Mouse (Mus musculus) T-cell, adult 2 months (primary cell): Measurements from ENCODE around the gene Gast.
"Not testable (repeated sequence)": the region's sequence is repeated elsewhere in the genome, so short reads cannot be mapped to it uniquely, and the experiment has no call there.

Source experiments
- DNase-seq: peaks from one replicate; pipeline ENCODE4 v3.0.0; 2022; ENCODE audit warnings: low spot score

The Gast gene

DNA sequence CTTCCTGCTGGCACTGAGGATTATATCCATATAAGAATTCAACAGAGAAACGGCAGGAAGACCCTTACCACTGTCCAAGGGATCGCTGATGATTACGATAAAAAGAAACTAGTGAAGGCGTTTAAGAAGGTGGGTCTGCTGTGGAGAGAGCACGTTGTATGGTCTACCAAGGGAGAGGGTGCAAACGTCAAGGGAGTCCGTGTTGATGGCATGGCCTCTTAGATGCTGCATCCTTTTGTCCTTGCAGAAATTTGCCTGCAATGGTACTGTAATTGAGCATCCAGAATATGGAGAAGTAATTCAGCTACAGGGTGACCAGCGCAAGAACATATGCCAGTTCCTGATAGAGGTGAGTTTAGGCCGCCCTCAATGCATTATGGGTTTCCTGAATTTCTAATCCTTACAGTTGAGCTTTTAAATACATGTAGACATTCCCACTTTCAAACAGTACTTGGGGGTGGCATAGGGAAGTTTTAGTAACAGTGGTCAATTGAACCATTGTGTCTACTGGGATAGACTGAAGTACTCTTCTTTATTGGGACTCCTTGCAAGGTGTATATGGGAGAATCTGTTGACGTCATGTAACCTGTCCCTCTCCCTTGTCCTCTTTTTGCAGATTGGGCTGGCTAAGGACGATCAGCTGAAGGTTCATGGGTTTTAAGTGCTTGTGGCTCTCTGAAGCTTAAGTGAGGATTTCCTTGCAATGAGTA is 13.4 kb upstream of the Gast start:
- not testable (repeated sequence) for DNase-seq

DNA sequence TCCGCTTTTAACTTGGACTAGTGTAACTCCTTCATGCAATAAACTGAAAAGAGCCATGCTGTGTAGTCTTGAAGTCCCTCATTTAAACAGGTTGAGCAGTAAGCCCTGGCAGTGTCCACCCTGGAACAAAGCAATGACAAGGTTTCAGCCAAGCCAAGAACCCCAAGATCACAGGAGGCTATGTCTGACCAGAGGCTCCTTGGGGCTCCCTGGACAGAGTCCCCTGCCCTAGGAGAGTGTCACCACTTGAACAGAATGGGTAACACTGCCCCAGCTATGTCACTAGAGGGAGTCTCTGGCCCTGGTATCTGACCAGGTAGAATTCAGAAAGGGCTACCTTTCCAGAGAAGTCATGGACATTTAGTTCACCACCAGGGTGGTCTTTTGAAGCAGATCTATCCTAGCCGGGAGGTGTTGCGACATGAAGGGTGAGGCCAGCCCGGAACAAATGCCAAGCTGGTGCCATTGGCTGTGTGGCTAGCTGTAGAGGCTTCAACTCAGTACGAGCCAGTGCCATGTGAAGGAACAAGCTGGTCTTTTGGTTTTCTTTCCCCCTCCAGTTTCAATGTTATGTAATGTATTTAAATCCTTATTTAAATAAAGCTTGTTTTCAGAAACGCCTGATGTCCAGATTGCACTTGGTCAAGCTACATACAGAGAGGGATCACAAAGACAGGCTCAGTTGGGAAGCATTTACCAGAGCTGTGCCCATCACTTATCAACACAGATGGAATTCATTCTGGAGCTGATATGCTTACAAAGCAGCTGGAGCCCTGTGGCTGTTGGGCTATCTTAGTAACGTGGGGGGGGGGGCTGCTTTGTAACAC is 12.5 kb upstream of the Gast start:
- DNase-seq, result peak; percentile 10

DNA sequence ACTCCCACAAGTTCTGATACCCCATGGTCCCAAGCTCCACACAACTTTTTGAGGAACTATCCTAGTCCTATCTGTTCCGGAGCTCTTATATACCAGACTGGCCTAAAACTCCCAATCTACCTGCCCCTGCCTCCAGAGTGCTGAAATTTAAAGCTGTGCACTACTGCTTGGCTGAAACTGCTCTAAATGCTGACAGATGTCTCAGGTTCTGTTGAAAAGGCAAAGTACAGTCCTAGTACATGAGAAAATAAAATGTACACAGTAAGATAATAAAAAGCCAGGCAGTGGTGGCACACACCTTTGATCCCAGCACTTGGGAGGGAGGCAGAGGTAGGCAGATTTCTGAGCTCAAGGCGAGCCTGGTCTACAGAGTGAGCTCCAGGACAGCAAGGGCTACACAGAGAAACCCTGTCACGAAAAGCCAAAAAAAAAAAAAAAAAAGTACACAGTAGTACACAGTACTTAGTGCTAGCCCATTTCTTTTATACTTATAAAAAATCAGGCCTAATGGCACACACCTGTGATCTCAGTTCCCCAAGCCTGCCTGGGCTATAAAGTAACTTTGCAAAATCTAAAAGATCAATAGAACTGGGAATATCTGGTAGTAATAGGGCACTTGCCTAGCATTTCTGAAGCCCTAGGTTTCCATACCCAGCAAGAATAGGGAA is 11.5 kb upstream of the Gast start:
- DNase-seq, result peak; percentile 40

DNA sequence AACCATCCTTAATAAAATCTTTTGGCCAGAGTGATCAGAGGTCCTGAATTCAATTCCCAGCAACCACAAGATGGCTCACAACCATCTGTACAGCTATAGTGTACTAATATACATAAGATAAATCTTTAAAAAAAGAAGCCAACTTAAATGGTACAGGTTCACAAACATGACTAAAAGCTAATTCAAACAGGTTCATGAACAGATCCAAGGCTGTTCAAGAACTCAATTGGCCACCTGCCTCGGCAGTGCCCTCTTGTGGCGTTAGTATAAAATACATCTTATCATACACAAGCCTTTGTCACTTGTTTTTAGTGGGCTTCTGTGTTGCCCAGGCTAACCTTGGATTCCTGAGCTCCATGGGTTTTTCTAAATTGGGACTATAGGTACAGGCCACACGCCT is 10.6 kb upstream of the Gast start:
- DNase-seq, result peak; percentile 79

GRCm38 (mm10) chr11:100325062-100325629 is 9.1 kb upstream of the Gast start:
- DNase-seq, result no peak

DNA sequence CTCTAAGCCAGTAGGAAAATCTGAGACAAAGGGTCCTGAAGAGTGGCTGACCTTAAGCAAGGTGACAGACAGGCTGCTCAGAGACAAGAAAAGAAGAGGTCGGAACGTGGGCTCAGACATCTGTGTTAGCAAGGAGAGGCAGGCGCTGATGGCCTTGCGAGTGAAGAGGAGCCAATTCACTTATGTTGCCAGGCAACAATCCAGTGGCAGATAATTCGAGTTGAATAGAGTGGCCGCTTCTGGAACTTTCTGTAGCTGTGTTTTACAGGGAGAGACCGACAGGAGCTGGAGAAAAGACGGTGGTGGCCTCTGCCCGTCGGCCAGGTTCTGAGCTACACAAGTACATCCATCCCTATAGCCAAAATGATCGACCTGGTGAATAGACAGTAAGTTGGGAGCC is 6.9 kb upstream of the Gast start:
- no peak for DNase-seq

- no peak for DNase-seq
Measured at GRCm38 (mm10) chr11:100327761-100328160, 6.4 kb upstream of the Gast start.

- DNase-seq, result no peak
Measured at GRCm38 (mm10) chr11:100330235-100330634, 4.0 kb upstream of the Gast start.

GRCm38 (mm10) chr11:100330816-100331375 is 3.3 kb upstream of the Gast start:
- not testable (repeated sequence) for DNase-seq

DNA sequence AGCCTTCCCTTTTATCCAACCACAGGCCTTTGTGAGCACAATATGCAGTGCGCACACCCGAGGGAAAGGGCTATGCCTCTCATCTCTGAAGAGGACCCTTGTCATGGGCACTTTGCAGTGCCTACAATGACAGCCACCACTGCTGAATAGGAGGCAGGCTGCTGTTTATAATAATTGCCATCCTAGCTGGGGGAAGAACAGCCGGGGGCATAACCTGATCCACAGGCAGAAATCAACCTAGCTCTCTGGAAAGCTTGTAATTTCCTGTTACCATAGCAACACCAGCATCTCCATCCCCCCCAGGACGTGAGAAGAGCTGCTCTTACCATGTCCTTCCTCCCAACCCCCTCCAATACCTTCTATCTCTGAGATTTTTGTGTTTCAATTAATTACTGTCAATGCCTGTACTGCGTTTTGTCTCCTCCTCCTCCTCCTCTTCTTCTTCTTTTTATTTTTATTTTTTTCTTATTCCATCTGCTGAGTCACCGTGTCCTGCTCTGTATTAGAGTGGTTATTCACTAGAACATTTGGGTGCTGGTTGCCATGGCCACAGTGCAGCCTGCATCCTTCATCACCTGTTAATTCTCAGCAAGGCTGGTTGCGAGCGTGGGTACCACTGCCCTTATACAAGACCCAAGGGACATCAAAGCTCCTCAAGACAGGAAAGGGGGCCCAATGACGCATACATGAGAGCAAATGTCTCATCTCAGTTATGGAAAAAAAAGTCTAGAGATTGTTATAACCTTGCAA is 1.3 kb upstream of the Gast start:
- no peak for DNase-seq

DNA sequence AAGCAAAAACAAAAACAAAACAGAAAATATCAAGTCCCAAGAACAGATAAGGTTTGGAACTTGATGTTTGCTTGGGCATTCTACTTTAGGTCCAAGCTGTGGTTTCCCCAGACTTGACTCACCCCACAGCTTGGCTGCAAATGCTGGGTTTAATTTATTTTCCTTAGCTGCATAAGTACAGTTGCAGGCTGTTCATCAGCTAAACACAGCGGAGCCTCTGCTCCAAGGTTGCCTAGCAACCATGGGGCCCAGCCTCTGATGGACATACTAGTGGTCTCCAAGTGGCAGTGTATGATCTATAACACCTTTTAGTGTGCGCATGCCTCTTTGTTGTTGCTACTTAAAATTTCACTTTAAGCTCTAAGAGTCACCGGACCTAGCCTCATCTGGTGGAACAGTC is 1.5 kb downstream of the Gast start:
- no peak for DNase-seq

DNA sequence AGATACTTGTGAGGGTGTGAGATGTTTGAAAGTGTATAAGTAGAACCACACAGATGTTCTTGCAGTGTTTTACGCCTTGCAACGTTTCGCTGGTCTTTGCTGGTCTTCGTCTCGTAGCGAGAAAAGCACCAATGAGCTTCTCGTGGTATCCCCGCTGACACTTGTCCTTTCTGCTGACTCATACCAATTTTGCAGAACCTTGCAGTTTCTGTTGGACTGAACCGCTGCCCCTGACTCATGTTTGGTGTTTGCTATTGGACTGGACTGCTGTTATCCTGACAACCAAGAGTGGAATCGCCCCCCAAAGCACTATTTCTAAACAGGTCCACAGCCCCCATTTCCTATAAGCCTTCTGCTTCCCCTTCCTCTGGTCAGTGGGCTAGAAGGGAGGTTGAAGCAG is 10.1 kb downstream of the Gast start:
- DNase-seq, result no peak

GRCm38 (mm10) chr11:100352076-100352857 is 18.1 kb downstream of the Gast start:
- no peak for DNase-seq

GRCm38 (mm10) chr11:100355151-100355951 is 21.1 kb downstream of the Gast start:
- peak; percentile 65 for DNase-seq

GRCm38 (mm10) chr11:100355972-100356818 is 22.0 kb downstream of the Gast start, which contains the start of gene Hap1:
Hap1 (minus strand) TSS chr11:100356128.
- peak; percentile 47 for DNase-seq

DNA sequence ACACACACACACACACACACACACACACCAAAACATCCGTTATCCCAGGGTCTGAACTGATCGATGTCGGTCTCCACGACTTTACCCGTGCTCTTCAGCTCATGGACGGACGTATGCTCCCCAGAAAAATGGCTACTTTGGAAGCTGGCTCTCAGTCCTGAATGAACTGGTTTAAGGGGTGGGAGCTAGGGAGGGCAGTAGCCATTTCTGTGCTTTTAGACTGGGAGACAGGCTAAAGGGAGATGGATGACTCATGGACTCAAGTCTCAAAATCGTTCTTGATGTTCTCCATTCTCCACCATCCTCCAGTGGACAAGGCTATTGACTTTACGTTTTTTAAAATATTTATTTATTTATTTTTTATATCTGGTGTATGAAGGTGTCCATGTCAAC is 22.6 kb downstream of the Gast start:
- DNase-seq, result no peak

GRCm38 (mm10) chr11:100357408-100357807 is 23.2 kb downstream of the Gast start:
- DNase-seq, result no peak

- no peak for DNase-seq
Measured at GRCm38 (mm10) chr11:100360175-100360574, 26.0 kb downstream of the Gast start.

DNA sequence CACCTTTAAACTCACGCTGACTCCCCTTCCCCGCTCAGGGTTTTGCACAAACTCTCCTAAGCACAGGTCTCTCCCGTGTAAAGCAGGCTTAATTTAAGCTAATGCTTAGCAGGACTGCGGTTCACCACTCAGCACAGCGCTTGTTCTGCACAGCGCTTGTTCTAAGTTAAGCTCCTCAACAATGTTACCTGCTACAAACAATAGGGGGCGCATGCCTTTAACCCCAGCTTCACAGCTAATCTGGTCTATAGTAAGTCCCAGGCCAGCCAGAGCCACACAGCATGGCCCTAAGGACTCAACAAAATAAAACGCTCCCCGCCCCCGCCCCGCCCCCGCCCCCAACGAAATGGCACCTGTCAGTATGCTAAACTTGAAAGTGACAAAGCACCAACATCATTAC is 26.9 kb downstream of the Gast start:
- DNase-seq, result not testable (repeated sequence)
